Mouse (Mus musculus): Measurements from ENCODE around the gene Appl1.

GRCm38 (mm10) chr14:27013658-27014057 lies 42.6 kb upstream of the Appl1 start:
- TF ChIP-seq CTCF (IDR thresholded peaks at IDR 0.05; ENCODE audit: control insufficient read depth, insufficient read depth, insufficient read length): no peak
- peak; percentile 71 for TF ChIP-seq USF1 (IDR thresholded peaks at IDR 0.05; ENCODE audit: low read depth)
- TF ChIP-seq MYOD1 (IDR thresholded peaks at IDR 0.05; ENCODE audit: control insufficient read depth, insufficient read length, low read depth): no peak
- TF ChIP-seq MAX (IDR thresholded peaks at IDR 0.05): no peak

Data from C2C12 (cell line).